Mouse (Mus musculus): ENCODE data around the gene Hist1h2an. TPM values are rescaled to one million over a fixed set of nuclear protein-coding genes. Genes with fewer than 3 reads are reported as not detected.
A peak's percentile ranks its signal among the peaks of the same experiment; 100 is the strongest.
"Not testable (repeated sequence)": the region's sequence is repeated elsewhere in the genome, so short reads cannot be mapped to it uniquely, and the experiment has no call there.

The Hist1h2an gene
- total RNA-seq, 2 experiments from 2014 or later: 7.5 to 9.1 TPM

GRCm38 (mm10) chr13:21783255-21783617 is 3.8 kb downstream of the Hist1h2an start, which contains the start of gene Hist1h3i:
Gene Hist1h3i, minus strand, starts transcription at chr13:21783370.
- DNase-seq: peak; percentile 42 to 58

GRCm38 (mm10) chr13:21782361-21783254 is 4.4 kb downstream of the Hist1h2an start:
- not testable (repeated sequence) for DNase-seq

DNA sequence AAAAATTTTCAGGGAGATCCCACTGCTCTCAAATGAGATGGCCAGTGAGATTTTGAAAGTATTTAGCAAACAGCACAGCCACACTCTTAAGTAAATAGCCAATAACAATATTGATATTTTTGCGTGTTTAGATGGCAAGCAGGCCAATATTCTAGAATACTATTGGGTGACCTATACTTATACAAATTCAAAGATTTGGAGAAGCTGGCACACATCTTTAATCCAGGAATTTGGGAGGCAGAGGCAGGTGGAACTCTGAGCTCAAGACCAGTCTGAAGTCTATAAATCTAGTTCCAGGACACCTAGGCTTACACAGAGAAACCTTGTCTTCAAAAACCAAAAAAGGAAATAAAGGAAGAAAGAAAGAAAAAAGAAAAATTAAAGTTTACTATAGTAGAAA is 5.4 kb downstream of the Hist1h2an start:
- no peak for DNase-seq

DNA sequence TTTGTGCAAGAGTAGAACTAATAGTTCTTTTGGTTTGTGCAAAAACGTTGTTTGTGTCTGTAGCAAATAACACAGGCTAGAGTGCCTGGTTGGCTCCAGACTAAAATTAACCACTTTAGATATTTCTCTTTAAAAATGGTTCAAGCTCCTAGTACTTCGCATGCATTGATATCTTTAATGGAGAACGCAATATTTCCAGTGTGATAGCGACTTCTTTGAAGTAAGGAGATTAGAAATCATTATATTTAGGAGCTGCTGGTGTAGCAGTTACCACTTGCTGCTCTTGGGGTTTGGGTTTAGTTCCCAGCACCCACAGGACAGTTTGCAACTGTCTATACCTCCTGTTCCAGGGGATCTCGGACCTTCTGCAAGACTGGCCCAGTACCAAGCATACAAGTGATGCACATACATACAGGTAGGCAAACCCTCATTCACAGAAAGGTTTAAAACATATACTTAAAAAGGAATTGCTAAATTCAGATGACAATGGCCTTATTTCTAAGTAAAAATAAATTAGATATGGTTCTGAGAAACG is 5.9 kb downstream of the Hist1h2an start:
- no peak for DNase-seq

DNA sequence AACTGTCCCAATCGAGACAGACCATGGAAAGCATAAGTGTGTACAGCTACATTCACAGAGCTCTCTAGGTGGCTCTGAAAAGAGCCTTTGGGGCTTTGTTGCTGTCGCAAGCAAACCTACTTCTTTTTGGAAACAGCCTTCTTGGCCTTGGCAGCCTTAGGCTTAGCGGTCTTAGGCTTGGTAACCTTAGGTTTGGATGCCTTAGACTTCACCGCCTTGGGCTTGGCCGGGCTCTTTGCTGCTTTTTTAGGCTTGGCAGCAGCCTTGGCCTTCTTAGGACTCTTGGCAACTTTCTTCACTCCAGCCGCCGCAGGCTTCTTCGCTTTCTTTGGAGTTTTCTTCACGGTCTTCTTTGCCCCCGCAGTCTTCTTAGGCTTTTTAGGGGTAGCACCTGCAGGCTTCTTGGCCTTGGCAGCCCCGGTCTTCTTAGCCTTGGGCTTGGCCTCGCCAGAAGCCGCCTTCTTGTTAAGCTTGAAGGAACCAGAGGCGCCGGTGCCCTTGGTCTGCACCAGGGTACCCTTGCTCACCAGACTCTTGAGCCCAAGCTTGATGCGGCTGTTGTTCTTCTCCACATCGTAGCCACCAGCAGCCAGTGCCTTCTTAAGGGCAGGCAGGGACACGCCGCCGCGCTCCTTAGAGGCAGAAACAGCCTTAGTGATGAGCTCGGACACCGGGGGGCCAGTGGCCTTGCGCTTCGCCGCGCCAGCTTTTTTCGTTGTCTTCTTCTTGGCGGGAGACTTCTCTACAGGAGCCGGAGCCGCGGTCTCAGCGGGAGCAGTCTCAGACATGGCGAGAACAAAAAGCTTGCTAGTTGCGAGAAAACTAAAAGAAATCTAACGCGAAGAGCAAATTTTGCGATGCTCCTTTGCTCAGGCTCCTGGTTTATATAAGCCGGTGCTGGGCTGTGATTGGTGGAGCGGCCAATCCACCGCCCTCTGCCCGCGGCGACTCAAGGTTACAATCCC is 7.0 kb downstream of the Hist1h2an start, which contains the start of gene Hist1h1b:
Gene Hist1h1b, minus strand, starts transcription at position 859 of the 965 bp plus-strand sequence.
- peak; percentile 78 to 83 for DNase-seq

DNA sequence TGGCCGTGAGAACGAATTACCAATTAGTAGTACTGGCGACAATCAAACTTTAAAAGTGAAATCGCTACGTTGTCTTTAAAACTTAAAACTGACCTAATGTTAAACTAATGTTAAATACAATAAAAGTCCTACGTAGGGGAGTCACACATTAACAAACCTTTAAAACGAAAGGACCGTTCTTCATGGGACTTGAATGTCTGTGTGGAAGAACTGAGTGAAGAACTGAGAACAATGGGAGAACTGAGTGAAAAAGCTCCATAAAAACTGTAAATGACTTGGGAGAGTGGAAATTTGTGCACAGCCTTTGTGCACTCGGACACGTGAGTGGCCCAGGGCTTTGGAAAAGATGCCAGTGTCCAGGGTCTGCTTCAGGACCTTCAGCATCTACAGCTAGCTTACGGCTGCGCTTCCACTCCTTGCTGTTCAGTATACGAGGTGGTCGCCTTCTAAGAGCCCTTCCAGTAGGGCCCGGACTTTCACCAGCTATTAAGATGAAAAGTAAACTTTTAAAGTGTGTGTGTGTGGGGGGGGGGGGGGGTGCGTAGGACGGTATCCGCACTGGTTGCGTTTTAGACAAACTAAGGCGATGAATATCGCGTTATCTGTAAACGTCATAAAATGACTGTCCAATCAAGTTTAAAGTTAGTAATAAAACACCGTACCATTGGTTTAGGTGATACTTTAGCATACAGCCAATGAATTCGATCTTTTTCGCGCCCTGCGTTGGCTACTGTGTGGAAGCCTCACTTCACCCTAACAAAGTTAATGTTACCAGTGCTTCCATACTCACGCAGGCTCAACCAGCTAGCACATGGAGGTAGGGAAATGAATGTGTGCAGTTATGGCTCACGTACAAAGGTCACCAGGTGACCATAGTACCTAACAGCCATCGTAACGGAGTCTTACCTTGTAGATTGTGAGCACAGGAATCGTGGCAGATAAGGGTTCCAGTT is 7.9 kb downstream of the Hist1h2an start:
- DNase-seq: peak; percentile 68 to 76

- no peak for DNase-seq
Measured at GRCm38 (mm10) chr13:21755707-21756106, 31.3 kb downstream of the Hist1h2an start.

DNA sequence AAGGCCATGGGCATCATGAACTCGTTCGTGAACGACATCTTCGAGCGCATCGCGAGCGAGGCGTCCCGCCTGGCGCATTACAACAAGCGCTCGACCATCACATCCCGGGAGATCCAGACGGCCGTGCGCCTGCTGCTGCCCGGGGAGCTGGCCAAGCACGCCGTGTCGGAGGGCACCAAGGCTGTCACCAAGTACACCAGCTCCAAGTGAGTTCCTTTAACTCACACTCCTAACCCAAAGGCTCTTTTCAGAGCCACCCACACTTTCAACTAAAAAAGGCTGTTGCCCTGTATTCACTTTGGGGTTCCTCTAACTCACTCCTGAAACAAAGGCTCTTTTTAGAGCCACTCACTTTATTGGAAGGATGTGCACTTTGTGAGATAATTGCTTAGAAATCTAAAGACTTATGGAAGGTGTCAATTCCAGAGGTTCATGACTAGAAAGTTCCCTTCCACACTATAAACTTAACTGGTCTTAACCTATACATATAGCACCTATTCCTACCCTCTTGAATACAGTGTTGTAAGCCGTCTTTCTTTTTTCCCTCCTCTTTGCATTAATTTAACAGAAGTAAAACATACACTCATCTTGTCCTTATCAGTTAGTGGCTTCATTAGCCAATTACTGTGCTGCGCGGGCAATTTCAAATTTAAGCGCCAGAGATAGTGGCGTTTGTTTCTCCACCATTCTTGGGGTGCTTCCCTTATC is 32.6 kb downstream of the Hist1h2an start:
- DNase-seq: peak; percentile 63

DNA sequence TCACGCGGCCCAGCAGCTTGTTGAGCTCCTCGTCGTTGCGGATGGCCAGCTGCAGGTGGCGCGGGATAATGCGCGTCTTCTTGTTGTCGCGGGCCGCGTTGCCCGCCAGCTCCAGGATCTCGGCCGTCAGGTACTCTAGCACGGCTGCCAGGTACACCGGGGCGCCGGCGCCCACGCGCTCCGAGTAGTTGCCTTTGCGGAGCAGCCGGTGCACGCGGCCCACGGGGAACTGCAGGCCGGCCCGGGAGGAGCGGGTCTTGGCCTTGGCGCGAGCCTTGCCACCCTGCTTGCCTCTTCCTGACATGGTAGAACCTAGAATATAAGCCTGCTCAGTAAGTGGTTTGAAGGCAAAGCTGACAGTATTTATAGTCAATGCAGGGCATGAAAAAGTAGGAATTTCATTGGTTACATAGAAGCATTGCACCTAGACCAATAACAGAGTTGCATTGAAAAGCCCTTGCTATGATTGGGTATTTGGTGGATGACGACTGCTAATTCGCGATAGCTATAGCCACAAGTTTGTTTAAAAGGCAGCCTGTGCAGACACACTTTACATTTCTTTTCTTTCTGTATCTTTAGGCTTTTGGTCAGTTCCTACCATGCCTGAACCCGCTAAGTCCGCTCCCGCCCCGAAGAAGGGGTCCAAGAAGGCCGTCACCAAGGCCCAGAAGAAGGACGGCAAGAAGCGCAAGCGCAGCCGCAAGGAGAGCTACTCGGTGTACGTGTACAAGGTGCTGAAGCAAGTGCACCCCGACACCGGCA is 33.3 kb downstream of the Hist1h2an start, which contains the start of the genes Hist1h2ak and Hist1h2bn:
Gene Hist1h2ak, minus strand, starts transcription at position 304 of the 762 bp plus-strand sequence.
Gene Hist1h2bn, plus strand, starts transcription at position 600 of the 762 bp plus-strand sequence.
- DNase-seq: peak; percentile 46 to 62

GRCm38 (mm10) chr13:21753051-21753523 is 33.9 kb downstream of the Hist1h2an start:
- no peak for DNase-seq

DNA sequence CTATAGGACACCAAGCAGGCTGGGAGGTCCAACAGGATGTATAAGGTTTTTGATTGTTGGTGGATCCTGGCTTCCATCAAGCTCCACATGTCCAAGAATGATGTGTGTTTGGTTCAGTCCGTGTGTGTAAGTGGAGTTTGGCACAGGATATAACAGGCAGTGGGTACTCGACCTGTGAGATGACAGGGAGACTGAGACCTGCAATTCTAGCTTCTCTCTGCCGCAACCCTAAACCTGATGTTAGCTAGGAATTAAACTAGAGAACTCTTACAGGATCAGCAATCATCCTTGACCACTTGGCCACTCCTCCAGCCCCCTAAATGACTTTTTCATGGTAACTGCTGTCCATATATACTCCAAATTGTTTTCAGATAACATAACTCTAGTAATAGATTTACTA is 34.7 kb downstream of the Hist1h2an start:
- no peak for DNase-seq

DNA sequence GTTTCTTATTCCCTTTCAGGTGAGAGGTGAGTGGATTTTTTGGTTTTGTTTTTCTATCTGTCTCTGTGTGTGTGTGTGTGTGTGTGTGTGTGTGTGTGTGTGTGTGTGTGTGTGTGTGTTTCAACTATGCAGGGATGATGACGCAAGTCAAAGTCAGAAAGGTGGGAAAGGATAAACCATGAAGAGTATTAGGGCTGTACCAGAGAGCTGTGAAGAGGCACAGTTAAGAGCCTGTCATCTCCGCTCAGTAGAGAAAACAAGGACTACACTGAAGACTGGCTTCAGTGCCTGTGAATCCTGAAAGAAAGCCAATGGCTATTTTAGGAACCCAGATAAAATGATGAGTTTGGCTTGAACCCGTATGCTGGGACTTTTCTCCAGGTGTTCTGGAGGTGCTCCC is 35.2 kb downstream of the Hist1h2an start:
- DNase-seq: no peak

DNA sequence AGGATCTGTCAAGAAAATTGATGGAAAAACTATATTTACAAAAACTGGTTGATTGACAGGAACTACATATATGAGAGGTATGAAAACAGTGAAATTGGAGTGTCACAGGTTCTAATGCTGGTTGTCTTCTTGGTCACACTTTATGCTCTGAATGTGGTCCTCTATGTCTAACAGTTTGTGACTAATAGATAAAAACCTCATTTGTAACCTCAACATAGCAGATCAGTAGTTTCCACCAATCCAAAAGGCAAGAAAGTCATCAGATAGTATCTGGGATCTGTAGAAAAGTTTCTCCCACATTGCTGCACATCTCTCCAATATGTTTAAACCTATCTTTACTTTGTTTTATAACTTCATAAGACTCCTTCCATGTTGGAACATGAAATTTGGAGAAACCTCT is 35.6 kb downstream of the Hist1h2an start:
- no peak for DNase-seq

DNA sequence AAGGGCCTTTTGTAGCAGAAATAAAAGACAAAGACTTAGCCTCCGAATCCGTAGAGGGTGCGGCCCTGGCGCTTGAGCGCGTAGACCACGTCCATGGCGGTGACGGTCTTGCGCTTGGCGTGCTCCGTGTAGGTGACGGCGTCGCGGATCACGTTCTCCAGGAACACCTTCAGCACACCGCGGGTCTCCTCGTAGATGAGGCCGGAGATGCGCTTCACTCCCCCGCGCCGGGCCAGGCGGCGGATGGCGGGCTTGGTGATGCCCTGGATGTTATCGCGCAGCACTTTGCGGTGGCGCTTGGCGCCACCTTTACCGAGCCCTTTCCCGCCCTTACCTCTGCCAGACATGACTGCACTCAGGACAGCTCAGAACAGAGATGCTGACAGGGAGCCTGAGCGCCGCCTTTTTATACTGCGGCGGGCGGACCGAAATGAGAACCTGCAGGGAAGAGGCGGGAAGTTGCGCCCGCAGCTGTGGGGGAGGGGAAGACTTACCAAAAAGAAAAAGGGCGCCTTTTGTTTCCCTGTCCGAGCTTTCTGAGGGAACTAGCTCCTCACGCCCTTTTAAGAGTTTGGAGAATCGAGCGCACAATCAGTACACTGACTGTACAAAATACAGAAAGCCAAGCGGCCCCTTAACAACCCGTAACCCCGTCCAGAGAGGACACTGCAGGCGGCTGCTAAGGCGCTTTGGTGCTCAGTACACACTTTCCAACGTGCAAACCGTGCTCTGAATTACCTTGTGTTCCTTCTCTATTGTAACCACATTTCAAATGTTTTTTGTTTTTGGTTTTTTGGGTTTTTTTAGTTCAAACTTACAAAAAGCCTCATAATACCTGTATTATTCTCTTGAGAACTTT is 36.6 kb downstream of the Hist1h2an start, which contains the start of gene Hist1h4k:
Gene Hist1h4k, minus strand, starts transcription at position 347 of the 859 bp plus-strand sequence.
- DNase-seq: peak; percentile 86 to 91

- DNase-seq: no peak
Measured at GRCm38 (mm10) chr13:21749387-21750158, 37.4 kb downstream of the Hist1h2an start.

DNA sequence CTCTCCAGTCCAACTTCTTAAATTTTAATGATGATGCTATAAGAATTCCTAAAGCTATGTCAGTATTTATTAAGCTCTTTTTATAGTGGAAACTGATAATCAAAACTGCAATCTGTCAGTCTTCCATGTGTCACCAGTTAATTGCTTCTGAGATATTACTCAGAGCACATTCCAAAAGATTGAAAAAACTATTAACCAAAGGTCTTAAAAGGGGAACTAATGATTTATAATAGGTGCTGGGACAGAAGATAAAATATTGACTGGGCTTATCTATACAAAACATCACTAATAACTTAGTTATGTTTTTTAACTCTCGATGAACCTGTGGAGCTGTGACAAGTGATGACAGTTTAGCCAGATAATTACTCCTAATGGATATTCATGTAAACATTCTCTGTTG is 42.0 kb downstream of the Hist1h2an start:
- DNase-seq: no peak
